Comparison of ENCODE assay signal across 9 mouse cellular contexts in the genomic region with DNA sequence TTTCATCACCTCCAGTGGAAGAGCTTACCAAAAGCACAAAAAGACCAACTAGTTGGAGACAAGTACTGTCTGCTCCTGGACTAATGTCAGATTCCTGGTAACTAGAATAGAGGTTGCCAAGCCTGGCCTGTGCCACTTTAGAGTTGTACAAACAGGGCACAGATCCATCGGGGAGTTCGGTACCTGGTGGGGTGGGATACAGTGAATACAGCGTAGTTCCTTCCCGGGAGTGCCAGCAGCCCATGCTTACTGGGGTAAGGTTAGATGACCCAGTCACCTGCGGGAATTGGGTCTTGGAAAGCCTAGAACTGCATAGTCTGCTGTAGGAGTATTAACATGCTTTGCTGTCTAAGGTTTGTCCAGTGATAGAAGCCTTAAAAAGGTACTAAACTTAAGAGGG.
"Had no signal": no experiment of that assay in that cellular context is flagged by ENCODE, and none has a peak within 500 bp of the region (broad histone marks: within the 10 kb centered on the region; RNA-seq: fewer than 3 reads in every experiment).

No protein-coding gene starts in this region.

- H3K9me3 ChIP-seq: midbrain, embryonic 12.5 days; neural tube, embryonic 15.5 days had no signal

- DNase-seq: kidney, adult 11 months; kidney, postnatal 14 days; lung, adult 18-20 months; thymus, postnatal 14 days had no signal

- H3K9ac ChIP-seq: midbrain, embryonic 12.5 days; neural tube, embryonic 15.5 days had no signal

- ATAC-seq: midbrain, embryonic 16.5 days had no signal

- H3K4me2 ChIP-seq: midbrain, embryonic 12.5 days; neural tube, embryonic 15.5 days had no signal

- H3K4me3 ChIP-seq: midbrain, embryonic 12.5 days; neural tube, embryonic 15.5 days had no signal

- H3K27me3 ChIP-seq: midbrain, embryonic 12.5 days; neural tube, embryonic 15.5 days had no signal

- H3K27ac ChIP-seq: left cerebral cortex, adult 2 months; midbrain, embryonic 12.5 days; neural tube, embryonic 15.5 days; stomach, postnatal 0 days had no signal
